Mouse (Mus musculus): ENCODE measurements around the gene Il20rb. TPM values are rescaled to one million over a fixed set of nuclear protein-coding genes. Genes with fewer than 3 reads are reported as not detected.

The Il20rb gene
- 1.4 TPM for polyA plus RNA-seq (2017; shearing (Covaris generic))

DNA sequence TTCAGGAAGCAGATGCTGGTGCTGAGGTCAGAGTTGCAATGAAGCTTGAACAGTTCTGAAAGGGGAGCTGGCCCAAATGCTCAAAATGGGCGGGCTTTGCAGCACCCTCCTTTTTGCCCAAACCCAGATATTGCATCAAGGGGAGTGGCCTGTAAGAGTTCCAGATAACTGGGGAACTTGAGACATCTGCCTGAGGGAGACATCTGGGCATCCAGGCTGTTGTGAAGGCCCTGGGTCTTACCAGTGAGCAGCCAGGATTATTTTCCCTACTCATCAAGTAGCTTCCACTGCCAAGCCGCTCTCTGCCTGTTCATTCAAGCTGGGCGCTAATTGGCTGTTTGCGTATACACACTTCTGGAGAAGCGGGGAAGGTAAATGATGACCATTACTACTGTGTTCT, at the start of gene Il20rb:
TSS of gene Il20rb (minus strand) at position 358 of the 400 bp plus-strand sequence.

Other genes with a start within 250 kb of the Il20rb start
- 105 TPM for gene Nck1, start 59.3 kb upstream of the Il20rb start, polyA plus RNA-seq (2017; shearing (Covaris generic))
- gene Slc35g2, start 84.3 kb upstream of the Il20rb start, polyA plus RNA-seq (2017; shearing (Covaris generic)) = 0.45 TPM
- 136 TPM for gene Stag1, start 111.0 kb upstream of the Il20rb start, polyA plus RNA-seq (2017; shearing (Covaris generic))